Mouse (Mus musculus) kidney, adult 11 months (tissue): ENCODE results near the gene Tmem41b.
A peak's percentile ranks its signal among the peaks of the same experiment; 100 is the strongest.

Experiments
- DNase-seq: peaks from one replicate; pipeline ENCODE4 v3.0.0; 2022

Gene Tmem41b

GRCm38 (mm10) chr7:109975966-109976715, 10.6 kb downstream of the Tmem41b start:
- DNase-seq: no peak

- no peak for DNase-seq
These were observed 17.2 kb downstream of the Tmem41b start for GRCm38 (mm10) chr7:109969542-109969941.

- peak; percentile 25 for DNase-seq
These were observed 17.7 kb downstream of the Tmem41b start for GRCm38 (mm10) chr7:109968924-109969450.

GRCm38 (mm10) chr7:109967805-109968579, 18.7 kb downstream of the Tmem41b start:
- no peak for DNase-seq

GRCm38 (mm10) chr7:109965658-109966057, 21.1 kb downstream of the Tmem41b start:
- DNase-seq: no peak

- no peak for DNase-seq
These were observed 23.0 kb downstream of the Tmem41b start for GRCm38 (mm10) chr7:109963707-109964106.

GRCm38 (mm10) chr7:109962596-109962995, 24.1 kb downstream of the Tmem41b start:
- DNase-seq: no peak

- DNase-seq: no peak
These were observed 25.2 kb downstream of the Tmem41b start for GRCm38 (mm10) chr7:109961570-109961969.

- DNase-seq: no peak
These were observed 26.0 kb downstream of the Tmem41b start for GRCm38 (mm10) chr7:109960613-109961154.

GRCm38 (mm10) chr7:109959716-109960612, 26.8 kb downstream of the Tmem41b start, which contains the start of gene Dennd5a:
Gene Dennd5a (minus strand): TSS chr7:109960470.
- peak; percentile 70 for DNase-seq

GRCm38 (mm10) chr7:109958843-109959715, 27.6 kb downstream of the Tmem41b start:
- DNase-seq: peak; percentile 11

- DNase-seq: no peak
These were observed 28.5 kb downstream of the Tmem41b start for GRCm38 (mm10) chr7:109957996-109958789.

GRCm38 (mm10) chr7:109954622-109955401, 31.9 kb downstream of the Tmem41b start:
- peak; percentile 35 for DNase-seq

- no peak for DNase-seq
These were observed 35.4 kb downstream of the Tmem41b start for GRCm38 (mm10) chr7:109951297-109951696.

GRCm38 (mm10) chr7:109944421-109945034, 42.2 kb downstream of the Tmem41b start:
- DNase-seq: no peak

- no peak for DNase-seq
These were observed 57.1 kb downstream of the Tmem41b start for GRCm38 (mm10) chr7:109929628-109930027.

GRCm38 (mm10) chr7:109928365-109928764, 58.4 kb downstream of the Tmem41b start:
- no peak for DNase-seq

GRCm38 (mm10) chr7:109924965-109925364, 61.8 kb downstream of the Tmem41b start:
- DNase-seq: no peak

- DNase-seq: no peak
These were observed 63.8 kb downstream of the Tmem41b start for GRCm38 (mm10) chr7:109922889-109923288.
